Comparison of ENCODE assay signal across 8 mouse cellular contexts in genomic region chr3:38884919-38885418, GRCm38 (mm10). TPM values are rescaled to one million over a fixed set of nuclear protein-coding genes. Genes with fewer than 3 reads are reported as not detected.
A peak's percentile ranks its signal among the peaks of the same experiment; 100 is the strongest.
DNase-seq lines count a peak whose midpoint lies in the region; ATAC-seq lines count a peak whose summit lies in the region.

No protein-coding gene starts in this region.

- peak; percentile 47 for ATAC-seq in forebrain, embryonic 14.5 days
- ATAC-seq in intestine, embryonic 16.5 days, result peak; percentile 28
- peak; percentile 66 for ATAC-seq in midbrain, embryonic 12.5 days (ENCODE audit: low FRiP score, low read depth)

- H3K27me3 ChIP-seq in forebrain, embryonic 14.5 days (replicated peaks; ENCODE audit: control insufficient read depth, insufficient read depth, low read length), result no peaks in the 10 kb centered on the region
- peaks cover 13% of the 10 kb centered on the region for H3K27me3 ChIP-seq in intestine, embryonic 16.5 days (replicated peaks; ENCODE audit: control insufficient read depth, insufficient read depth, low read length)
- H3K27me3 ChIP-seq in midbrain, embryonic 12.5 days, result peaks cover 4% of the 10 kb centered on the region; the same call in 1 of the 2 replicates

- peak overlapping the region; percentile 97 for H3K27ac ChIP-seq in forebrain, embryonic 14.5 days (ENCODE audit: low read depth, low read length)
- peak overlapping the region; percentile 96 for H3K27ac ChIP-seq in intestine, embryonic 16.5 days (ENCODE audit: low read length)
- peak overlapping the region; percentile 87 for H3K27ac ChIP-seq in midbrain, embryonic 12.5 days (replicated peaks)

- peak; percentile 32 to 48 for DNase-seq in adrenal gland, adult 18-20 months (ENCODE audit: low spot score in 2 of 2)
- no peak for DNase-seq in adrenal gland, adult 2 months
- peak; percentile 29 for DNase-seq in ovary, postnatal 36 days (ENCODE audit: low spot score)
- DNase-seq in ovary, adult 18-20 months (ENCODE audit: low spot score), result no peak
- peak; percentile 89 for DNase-seq in forebrain, embryonic 14.5 days (ENCODE audit: low spot score)
- no peak for DNase-seq in left cerebral cortex, postnatal 14 days (ENCODE audit: low spot score in 2 of 2)

- peaks cover 13% of the 10 kb centered on the region for H3K36me3 ChIP-seq in forebrain, embryonic 14.5 days (ENCODE audit: control insufficient read depth, insufficient read depth, low read length)
- no peaks in the 10 kb centered on the region for H3K36me3 ChIP-seq in intestine, embryonic 16.5 days (ENCODE audit: control insufficient read depth, insufficient read depth, low read length)
- peaks cover 13% of the 10 kb centered on the region for H3K36me3 ChIP-seq in midbrain, embryonic 12.5 days

- peak overlapping the region; percentile 81 for H3K4me3 ChIP-seq in forebrain, embryonic 14.5 days (ENCODE audit: low read depth, low read length)
- peak overlapping the region; percentile 81 for H3K4me3 ChIP-seq in intestine, embryonic 16.5 days (ENCODE audit: low read length)
- H3K4me3 ChIP-seq in midbrain, embryonic 12.5 days, result peak overlapping the region; percentile 82

- intact Hi-C loops in left cerebral cortex, postnatal 14 days (cut with DNase I), result loop anchor here (2.0 to 10.0 kb wide), 7 partner anchors 102 to 1860 kb away; partner anchors contain the start of gene Hspa4l

- H3K4me1 ChIP-seq in forebrain, embryonic 14.5 days (ENCODE audit: control insufficient read depth, insufficient read depth, low read length), result peaks cover 9% of the 10 kb centered on the region; the same call in 1 of the 2 replicates
- peaks cover 19% of the 10 kb centered on the region for H3K4me1 ChIP-seq in intestine, embryonic 16.5 days (ENCODE audit: control insufficient read depth, insufficient read depth, low read length)
- peaks cover 34% of the 10 kb centered on the region for H3K4me1 ChIP-seq in midbrain, embryonic 12.5 days

- H3K9ac ChIP-seq in forebrain, embryonic 14.5 days (ENCODE audit: low read length), result peak overlapping the region; percentile 90
- H3K9ac ChIP-seq in intestine, embryonic 16.5 days (ENCODE audit: low read depth, low read length), result peak overlapping the region; percentile 80
- peak overlapping the region; percentile 82 for H3K9ac ChIP-seq in midbrain, embryonic 12.5 days (replicated peaks)

- peak overlapping the region; percentile 98 for H3K4me2 ChIP-seq in forebrain, embryonic 14.5 days (ENCODE audit: low read length)
- peak overlapping the region; percentile 91 for H3K4me2 ChIP-seq in intestine, embryonic 16.5 days (ENCODE audit: low read depth, low read length)
- peak overlapping the region; percentile 98 for H3K4me2 ChIP-seq in midbrain, embryonic 12.5 days (replicated peaks)

- 0% methylated on average over 24 of the region's 24 CpGs for WGBS in forebrain, embryonic 14.5 days
- WGBS in intestine, embryonic 16.5 days, result under 1% methylated on average over 24 of the region's 24 CpGs
- 0% methylated on average over 24 of the region's 24 CpGs for WGBS in midbrain, embryonic 12.5 days

- no peaks in the 10 kb centered on the region for H3K9me3 ChIP-seq in forebrain, embryonic 14.5 days (replicated peaks; ENCODE audit: control insufficient read depth, low read length)
- no peaks in the 10 kb centered on the region for H3K9me3 ChIP-seq in intestine, embryonic 16.5 days (ENCODE audit: control insufficient read depth, low read length)
- H3K9me3 ChIP-seq in midbrain, embryonic 12.5 days, result no peaks in the 10 kb centered on the region

RNA-seq across cellular contexts. Expression of gene Fat4, which starts 1.8 kb away (rescaled TPM):
- total RNA-seq in adrenal gland, adult 18-20 months (2021), result 10 to 100 TPM in 1 of 2 experiments, 1 to 10 TPM in 1; 3.0 to 12.2 TPM
- 10 to 100 TPM; 12.1 to 16.8 TPM for total RNA-seq in adrenal gland, adult 2 months (2021)
- polyA plus RNA-seq in adrenal gland, adult 2 months (2012; rRNA removed), result 2.6 and 4.5 TPM in 2 replicates
- 10.0 and 11.8 TPM in 2 replicates for polyA plus RNA-seq in forebrain, embryonic 14.5 days (2014; fragmentation: Nextera tagmentation; extraction: Ambion mirVana)
- 3.5 and 3.7 TPM in 2 replicates for polyA plus RNA-seq in intestine, embryonic 16.5 days (2015; fragmentation: Nextera tagmentation; extraction: Ambion mirVana)
- polyA plus RNA-seq in midbrain, embryonic 12.5 days (2016; fragmentation: Nextera tagmentation; extraction: Ambion mirVana), result 11.2 and 14.7 TPM in 2 replicates
- 10 to 100 TPM; 18.8 to 20.7 TPM for total RNA-seq in left cerebral cortex, postnatal 14 days (2021)

Comparison
In these comparisons a context has a peak if more than half of its experiments do, and no peak if none do; other contexts are left out.
1. DNase-seq: peak in adrenal gland, adult 18-20 months (2 of 2), ovary, postnatal 36 days (single experiment) and forebrain, embryonic 14.5 days (single experiment); none in adrenal gland, adult 2 months (single experiment), ovary, adult 18-20 months (single experiment) and left cerebral cortex, postnatal 14 days (0 of 2).
2. Peak in every context shown above with its lines, with median percentiles within 50 percentile points of each other: ATAC-seq, H3K27ac ChIP-seq, H3K4me2 ChIP-seq, H3K4me3 ChIP-seq and H3K9ac ChIP-seq.